Mouse (Mus musculus): Measurements from ENCODE around the gene Plxnb1. TPM values are rescaled to one million over a fixed set of nuclear protein-coding genes. Genes with fewer than 3 reads are reported as not detected.

The Plxnb1 gene
- polyA plus RNA-seq, 1 experiment from 2014 or later, result 34.4 TPM

DNA sequence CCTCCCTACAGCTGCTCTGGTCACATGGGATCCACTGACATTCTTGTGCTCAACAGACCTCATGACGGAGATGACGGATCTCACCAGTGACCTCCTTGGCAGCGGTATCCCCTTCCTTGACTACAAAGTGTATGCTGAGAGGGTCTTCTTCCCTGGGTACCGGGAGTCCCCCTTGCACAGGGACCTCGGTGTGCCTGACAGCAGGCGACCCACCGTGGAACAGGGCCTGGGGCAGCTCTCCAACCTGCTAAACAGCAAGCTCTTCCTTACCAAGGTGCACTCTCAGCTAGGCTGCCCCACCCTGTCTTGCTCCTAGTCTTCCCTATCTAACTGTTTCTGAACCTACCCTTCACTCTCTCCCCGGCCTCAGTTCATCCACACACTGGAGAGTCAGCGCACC is 16.4 kb downstream of the Plxnb1 start:
- no peak for DNase-seq (ENCODE audit: low spot score)
- Histone ChIP-seq H3K9me3 (no peaks in the 10 kb centered on the region), H3K36me3 (peaks cover 100% of the 10 kb centered on the region), H3K4me3 (no peak overlapping the region), H3K27me3 (ENCODE audit: insufficient read depth, poor library complexity, severe bottlenecking) (no peaks in the 10 kb centered on the region), H3K27ac (no peak overlapping the region), H3K4me1 (replicated peaks) (no peaks in the 10 kb centered on the region)
- 92% methylated on average over 9 of the region's 9 CpGs for WGBS

DNA sequence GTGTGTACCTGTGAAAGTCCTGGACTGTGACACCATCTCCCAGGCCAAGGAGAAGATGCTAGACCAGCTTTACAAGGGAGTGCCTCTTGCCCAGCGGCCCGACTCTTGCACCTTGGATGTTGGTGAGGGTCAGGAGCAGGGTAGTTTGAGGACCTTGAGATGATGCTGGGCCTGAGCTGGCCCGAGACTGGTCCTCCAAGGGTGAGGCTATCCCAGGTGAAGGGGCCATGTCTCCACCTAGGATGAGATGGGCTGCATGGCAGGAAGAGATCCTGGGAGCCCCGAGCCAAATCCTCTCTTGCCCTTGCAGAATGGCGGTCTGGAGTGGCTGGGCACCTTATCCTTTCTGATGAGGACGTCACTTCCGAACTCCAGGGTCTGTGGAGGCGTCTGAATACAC is 18.1 kb downstream of the Plxnb1 start:
- Histone ChIP-seq H3K4me1 (replicated peaks) (no peaks in the 10 kb centered on the region), H3K4me3 (no peak overlapping the region), H3K27ac (no peak overlapping the region), H3K27me3 (ENCODE audit: insufficient read depth, poor library complexity, severe bottlenecking) (no peaks in the 10 kb centered on the region), H3K36me3 (peaks cover 100% of the 10 kb centered on the region), H3K9me3 (no peaks in the 10 kb centered on the region)
- WGBS, result 89% methylated on average over 8 of the region's 8 CpGs
- no peak for DNase-seq (ENCODE audit: low spot score)

DNA sequence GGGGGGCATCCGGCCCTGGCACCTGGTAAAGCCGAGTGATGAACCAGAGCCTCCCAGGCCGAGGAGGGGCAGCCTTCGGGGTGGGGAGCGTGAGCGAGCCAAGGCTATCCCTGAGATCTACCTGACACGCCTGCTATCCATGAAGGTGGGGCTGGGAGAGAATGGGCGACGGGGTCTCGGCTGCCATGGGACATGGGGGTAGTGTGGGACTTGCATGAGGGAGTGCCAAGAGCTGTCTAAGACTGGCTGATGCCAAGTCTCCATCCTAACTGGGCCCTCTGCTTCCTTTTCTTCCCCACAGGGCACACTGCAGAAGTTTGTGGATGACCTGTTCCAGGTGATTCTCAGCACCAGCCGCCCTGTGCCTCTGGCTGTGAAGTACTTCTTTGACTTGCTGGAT is 19.1 kb downstream of the Plxnb1 start:
- DNase-seq (ENCODE audit: low spot score), result no peak
- 95% methylated on average over 11 of the region's 11 CpGs for WGBS
- Histone ChIP-seq H3K27ac (no peak overlapping the region), H3K9me3 (no peaks in the 10 kb centered on the region), H3K27me3 (ENCODE audit: insufficient read depth, poor library complexity, severe bottlenecking) (no peaks in the 10 kb centered on the region), H3K4me1 (replicated peaks) (no peaks in the 10 kb centered on the region), H3K4me3 (no peak overlapping the region), H3K36me3 (peaks cover 100% of the 10 kb centered on the region)

DNA sequence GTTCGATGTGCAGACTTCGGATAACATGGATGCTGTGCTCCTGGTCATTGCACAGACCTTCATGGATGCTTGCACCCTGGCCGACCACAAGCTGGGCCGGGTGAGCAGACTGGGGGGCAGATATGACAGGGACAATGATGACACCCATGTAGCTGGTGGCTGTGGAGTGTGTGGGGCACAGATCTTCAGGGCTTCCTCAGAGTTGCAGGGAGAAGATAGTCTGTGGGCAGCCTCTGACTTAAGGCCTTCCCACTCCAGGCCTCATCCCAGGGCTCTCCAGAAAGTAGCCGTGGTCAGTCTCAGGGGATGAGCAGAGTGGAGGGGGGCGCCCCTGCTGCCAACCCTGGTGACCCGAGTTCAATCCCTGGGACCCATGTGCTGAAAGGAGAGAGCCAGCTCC is 19.7 kb downstream of the Plxnb1 start:
- Histone ChIP-seq H3K4me1 (replicated peaks) (no peaks in the 10 kb centered on the region), H3K4me3 (no peak overlapping the region), H3K36me3 (peaks cover 100% of the 10 kb centered on the region), H3K27ac (no peak overlapping the region), H3K9me3 (no peaks in the 10 kb centered on the region), H3K27me3 (ENCODE audit: insufficient read depth, poor library complexity, severe bottlenecking) (no peaks in the 10 kb centered on the region)
- WGBS, result 91% methylated on average over 7 of the region's 7 CpGs
- peak; percentile 1 for DNase-seq (ENCODE audit: low spot score)

DNA sequence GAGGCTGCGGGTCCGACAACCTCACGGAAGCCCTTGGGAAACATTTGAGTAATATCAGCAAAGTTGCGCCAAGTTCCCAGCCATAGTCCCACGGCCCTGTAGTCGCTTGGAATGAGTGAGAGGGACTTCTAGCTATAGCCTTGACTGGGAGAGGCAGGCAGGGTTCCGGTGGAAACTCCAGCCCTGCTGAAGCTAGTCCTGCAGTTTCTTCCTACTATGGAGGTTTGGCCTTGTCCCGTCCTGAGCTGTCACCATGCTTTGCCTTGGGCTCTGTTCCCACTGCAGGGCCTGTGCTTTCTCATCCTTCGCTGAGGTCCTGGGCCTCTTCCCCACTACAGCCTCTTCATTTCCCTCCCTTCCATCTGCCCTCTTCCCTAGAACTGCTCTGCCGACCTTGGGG is 21.0 kb downstream of the Plxnb1 start:
- Histone ChIP-seq H3K4me1 (replicated peaks) (no peaks in the 10 kb centered on the region), H3K4me3 (no peak overlapping the region), H3K9me3 (no peaks in the 10 kb centered on the region), H3K27me3 (ENCODE audit: insufficient read depth, poor library complexity, severe bottlenecking) (no peaks in the 10 kb centered on the region), H3K36me3 (peaks cover 97% of the 10 kb centered on the region), H3K27ac (no peak overlapping the region)
- 91% methylated on average over 10 of the region's 10 CpGs for WGBS
- peak; percentile 2 for DNase-seq (ENCODE audit: low spot score)

DNA sequence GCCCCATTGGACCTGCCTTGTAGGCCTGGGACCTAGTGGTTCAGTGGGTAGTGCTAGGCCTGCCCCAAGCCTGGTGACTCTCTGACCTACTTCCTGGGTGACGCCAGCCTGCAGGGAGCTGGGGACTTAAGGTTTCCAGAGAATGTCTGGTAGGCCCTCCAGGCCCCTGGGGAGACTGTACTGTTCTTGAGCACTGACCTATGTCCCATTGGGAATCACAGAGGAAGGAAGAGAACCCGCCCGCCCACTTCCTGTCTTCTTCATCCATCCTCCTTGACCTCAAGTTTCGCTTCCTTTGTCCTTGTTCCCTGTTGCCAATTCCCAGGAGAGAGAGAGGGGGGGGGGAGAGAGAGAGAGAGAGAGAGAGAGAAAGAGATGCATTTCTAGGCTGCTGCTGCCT is 22.9 kb downstream of the Plxnb1 start:
- Histone ChIP-seq H3K9me3 (no peaks in the 10 kb centered on the region), H3K27me3 (ENCODE audit: insufficient read depth, poor library complexity, severe bottlenecking) (no peaks in the 10 kb centered on the region), H3K36me3 (peaks cover 78% of the 10 kb centered on the region), H3K4me3 (no peak overlapping the region), H3K4me1 (replicated peaks) (no peaks in the 10 kb centered on the region), H3K27ac (no peak overlapping the region)
- no peak for DNase-seq (ENCODE audit: low spot score)
- whole genome bisulfite sequencing, result 78% methylated on average over 4 of the region's 4 CpGs

DNA sequence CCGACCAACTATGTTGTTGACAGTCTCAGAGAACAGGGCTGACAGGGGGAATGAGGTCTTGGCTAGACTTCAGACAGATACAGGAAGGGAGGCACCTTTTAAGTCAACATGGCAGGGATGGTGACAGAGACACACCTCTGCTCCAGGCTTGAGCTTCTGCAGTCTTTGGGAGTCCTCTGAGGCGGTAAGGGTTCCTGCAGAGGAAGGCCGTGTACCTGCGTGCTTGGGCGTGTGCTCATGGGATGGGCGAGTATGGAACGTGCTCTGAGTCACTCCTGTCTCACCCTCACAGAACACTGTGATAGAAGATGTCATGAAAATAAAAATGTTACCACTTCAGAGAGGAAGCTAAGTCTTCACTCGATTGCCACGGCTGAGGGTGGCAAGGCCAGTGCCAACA is 24.4 kb downstream of the Plxnb1 start:
- no peaks in the 10 kb centered on the region for H3K27me3 ChIP-seq (ENCODE audit: insufficient read depth, poor library complexity, severe bottlenecking)
- no peaks in the 10 kb centered on the region for H3K9me3 ChIP-seq
- WGBS, result 94% methylated on average over 9 of the region's 9 CpGs
- no peak overlapping the region for H3K27ac ChIP-seq
- H3K4me1 ChIP-seq (replicated peaks), result no peaks in the 10 kb centered on the region
- H3K36me3 ChIP-seq, result peaks cover 64% of the 10 kb centered on the region
- no peak for DNase-seq (ENCODE audit: low spot score)
- no peak overlapping the region for H3K4me3 ChIP-seq

DNA sequence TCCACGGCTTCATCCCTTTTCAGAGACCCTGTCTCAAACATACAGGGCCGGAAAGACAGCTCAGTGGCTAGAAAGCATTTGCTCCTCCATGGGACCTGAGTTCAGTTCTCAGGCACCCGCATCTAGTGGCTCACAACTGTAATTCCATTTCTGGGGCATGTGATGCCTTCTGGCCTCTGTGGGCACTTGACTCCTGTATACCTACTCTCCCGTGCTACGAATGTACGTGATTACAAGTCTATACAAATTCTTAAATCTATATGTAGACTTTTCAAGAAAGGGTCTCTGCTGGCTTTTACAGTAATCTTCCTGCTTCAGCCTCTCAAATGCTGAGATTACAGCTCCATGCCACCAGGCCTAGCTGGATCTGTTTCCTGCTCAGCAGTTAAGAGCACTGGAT is 25.8 kb downstream of the Plxnb1 start:
- Histone ChIP-seq H3K4me1 (replicated peaks) (no peaks in the 10 kb centered on the region), H3K4me3 (no peak overlapping the region), H3K27ac (no peak overlapping the region), H3K27me3 (ENCODE audit: insufficient read depth, poor library complexity, severe bottlenecking) (no peaks in the 10 kb centered on the region), H3K9me3 (no peaks in the 10 kb centered on the region), H3K36me3 (peaks cover 50% of the 10 kb centered on the region)
- 92% methylated on average over 6 of the region's 6 CpGs for WGBS
- DNase-seq (ENCODE audit: low spot score), result no peak

DNA sequence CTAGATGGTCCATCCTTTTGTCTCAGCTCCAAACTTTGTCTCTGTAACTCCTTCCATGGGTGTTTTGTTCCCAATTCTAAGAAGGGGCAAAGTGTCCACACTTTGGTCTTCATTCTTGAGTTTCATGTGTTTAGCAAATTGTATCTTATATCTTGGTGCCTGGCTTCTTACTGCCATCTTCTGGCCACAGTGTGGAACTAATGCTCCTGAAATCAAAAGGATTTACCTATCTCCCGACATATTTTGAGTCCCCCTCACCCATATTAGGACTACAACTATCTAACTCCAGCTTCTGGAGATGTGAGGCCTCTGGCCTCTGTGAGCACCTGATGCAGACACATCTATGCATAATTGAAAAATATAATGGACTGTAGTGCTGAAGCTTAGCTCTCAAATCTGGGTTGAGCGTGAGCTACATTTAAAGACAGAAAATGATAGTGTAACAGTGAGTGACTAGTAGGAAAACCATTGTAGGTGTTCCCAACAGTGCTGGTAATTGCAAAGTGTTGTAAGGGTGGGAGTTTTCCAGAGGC is 27.4 kb downstream of the Plxnb1 start:
- no peak for DNase-seq (ENCODE audit: low spot score)
- H3K4me3 ChIP-seq, result no peak overlapping the region
- H3K9me3 ChIP-seq, result no peaks in the 10 kb centered on the region
- WGBS, result 51% methylated on average over 2 of the region's 2 CpGs
- no peaks in the 10 kb centered on the region for H3K27me3 ChIP-seq (ENCODE audit: insufficient read depth, poor library complexity, severe bottlenecking)
- H3K4me1 ChIP-seq (replicated peaks), result no peaks in the 10 kb centered on the region
- H3K36me3 ChIP-seq, result peaks cover 33% of the 10 kb centered on the region
- no peak overlapping the region for H3K27ac ChIP-seq

DNA sequence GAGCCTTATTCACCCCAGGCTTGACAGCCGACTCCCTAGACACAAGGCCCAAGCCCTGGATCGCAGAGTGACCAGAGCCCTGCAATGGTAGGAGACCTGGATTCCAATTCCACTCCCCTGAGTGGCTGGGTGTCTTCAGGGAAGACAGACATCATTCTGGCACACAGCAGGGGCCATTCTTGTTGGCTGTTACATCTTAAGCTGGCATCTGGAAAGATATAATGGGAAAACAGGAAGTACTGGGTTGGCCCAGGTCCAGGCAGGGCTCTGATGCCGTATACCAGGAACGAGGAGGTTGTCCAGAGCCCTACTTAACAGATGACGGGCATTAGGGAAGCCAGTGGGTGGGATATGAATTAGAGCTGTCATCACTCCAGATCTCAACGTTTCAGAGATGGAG is 28.1 kb downstream of the Plxnb1 start:
- peaks cover 27% of the 10 kb centered on the region for H3K36me3 ChIP-seq
- WGBS, result 74% methylated on average over 6 of the region's 6 CpGs
- H3K27ac ChIP-seq, result no peak overlapping the region
- H3K9me3 ChIP-seq, result no peaks in the 10 kb centered on the region
- DNase-seq (ENCODE audit: low spot score), result no peak
- H3K4me1 ChIP-seq (replicated peaks), result no peaks in the 10 kb centered on the region
- no peak overlapping the region for H3K4me3 ChIP-seq
- no peaks in the 10 kb centered on the region for H3K27me3 ChIP-seq (ENCODE audit: insufficient read depth, poor library complexity, severe bottlenecking)

DNA sequence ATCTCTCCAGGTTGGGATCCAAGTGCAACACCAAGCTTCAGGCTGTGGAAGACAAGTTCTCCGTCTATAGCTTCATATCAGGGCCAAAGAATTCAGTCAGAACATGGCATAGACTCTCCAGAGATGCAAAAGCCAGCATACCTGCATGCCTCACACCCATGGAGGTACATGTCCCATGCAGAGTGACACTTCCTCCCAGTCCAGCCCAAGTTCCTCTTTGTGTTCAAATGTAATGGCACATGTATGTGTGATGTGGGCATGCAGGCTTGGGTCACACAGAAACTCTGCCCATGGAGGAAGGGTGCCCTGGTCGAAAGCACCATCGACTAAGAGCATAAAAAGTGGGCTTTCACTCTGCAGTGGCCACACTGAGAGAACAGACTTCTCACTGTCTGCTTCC is 29.0 kb downstream of the Plxnb1 start:
- H3K27ac ChIP-seq, result no peak overlapping the region
- 83% methylated on average over 3 of the region's 3 CpGs for WGBS
- peaks cover 18% of the 10 kb centered on the region for H3K36me3 ChIP-seq
- no peaks in the 10 kb centered on the region for H3K27me3 ChIP-seq (ENCODE audit: insufficient read depth, poor library complexity, severe bottlenecking)
- DNase-seq (ENCODE audit: low spot score), result no peak
- no peak overlapping the region for H3K4me3 ChIP-seq
- H3K9me3 ChIP-seq, result no peaks in the 10 kb centered on the region
- no peaks in the 10 kb centered on the region for H3K4me1 ChIP-seq (replicated peaks)

DNA sequence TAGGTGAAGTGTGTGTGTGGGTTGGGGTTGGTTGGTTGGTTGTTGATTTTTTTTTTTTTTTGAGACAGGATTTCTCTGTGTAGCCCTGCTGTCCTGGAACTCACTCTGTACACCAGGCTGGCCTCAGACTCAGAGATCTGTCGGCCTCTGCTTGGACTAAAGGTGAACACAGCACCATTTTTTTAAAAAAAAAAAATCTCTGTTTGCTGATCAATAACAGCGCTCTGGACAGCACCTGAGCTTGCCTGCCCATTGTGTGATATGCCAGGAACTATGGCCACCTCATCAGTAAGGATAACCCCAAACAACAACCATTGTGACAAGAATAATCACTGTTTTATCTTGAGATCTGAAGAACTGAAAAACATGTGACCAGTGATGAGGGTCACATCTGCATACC is 29.9 kb downstream of the Plxnb1 start:
- Histone ChIP-seq H3K9me3 (no peaks in the 10 kb centered on the region), H3K4me3 (no peak overlapping the region), H3K36me3 (peaks cover 9% of the 10 kb centered on the region), H3K27me3 (ENCODE audit: insufficient read depth, poor library complexity, severe bottlenecking) (no peaks in the 10 kb centered on the region), H3K27ac (no peak overlapping the region), H3K4me1 (replicated peaks) (no peaks in the 10 kb centered on the region)
- DNase-seq (ENCODE audit: low spot score), result no peak
- WGBS, result 76% methylated on average over 2 of the region's 2 CpGs

DNA sequence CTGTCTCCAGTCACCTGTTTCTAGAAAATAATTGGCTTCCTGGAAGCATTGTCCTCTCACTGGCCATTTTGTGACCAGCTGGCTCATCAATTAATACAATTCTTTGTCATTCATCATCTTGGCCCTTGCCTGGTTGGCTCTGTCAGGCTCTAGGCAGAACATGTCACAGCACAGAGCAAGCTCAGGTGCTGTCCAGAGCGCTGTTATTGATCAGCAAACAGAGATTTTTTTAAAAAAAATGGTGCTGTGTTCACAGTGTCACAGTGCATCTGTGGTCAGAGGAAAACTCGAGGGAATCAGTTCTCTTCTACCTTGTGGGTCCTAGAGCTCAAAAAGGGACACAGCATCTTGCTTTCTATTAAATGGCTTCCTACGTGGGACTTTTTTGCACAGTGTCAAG is 30.3 kb downstream of the Plxnb1 start:
- Histone ChIP-seq H3K4me3 (no peak overlapping the region), H3K36me3 (peaks cover 6% of the 10 kb centered on the region; the same call in 1 of the 2 replicates), H3K27ac (no peak overlapping the region), H3K27me3 (ENCODE audit: insufficient read depth, poor library complexity, severe bottlenecking) (no peaks in the 10 kb centered on the region), H3K4me1 (replicated peaks) (no peaks in the 10 kb centered on the region), H3K9me3 (no peaks in the 10 kb centered on the region)
- no peak for DNase-seq (ENCODE audit: low spot score)
- WGBS, result 72% methylated on average over 3 of the region's 3 CpGs

DNA sequence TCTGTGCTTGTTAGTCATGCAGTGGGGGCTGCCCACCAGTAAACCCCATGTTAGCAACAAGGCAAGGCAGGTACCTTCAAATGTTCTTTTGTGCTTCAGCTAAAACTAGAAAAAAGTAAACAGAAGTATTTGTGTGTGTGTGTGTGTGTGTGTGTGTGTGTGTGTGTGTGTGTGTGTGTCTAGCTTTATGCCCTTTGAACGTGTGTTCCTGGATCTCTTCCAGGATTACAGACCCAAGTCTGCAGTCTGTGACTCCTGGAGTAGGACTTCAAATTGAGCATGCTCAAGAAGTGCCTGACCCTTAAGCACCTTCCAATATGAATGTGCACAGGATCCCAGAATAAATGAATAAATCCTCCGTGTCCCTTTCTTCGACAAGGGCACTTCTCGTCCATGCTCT is 31.9 kb downstream of the Plxnb1 start:
- Histone ChIP-seq H3K4me3 (no peak overlapping the region), H3K9me3 (no peaks in the 10 kb centered on the region), H3K4me1 (replicated peaks) (no peaks in the 10 kb centered on the region), H3K36me3 (no peaks in the 10 kb centered on the region), H3K27ac (no peak overlapping the region), H3K27me3 (ENCODE audit: insufficient read depth, poor library complexity, severe bottlenecking) (no peaks in the 10 kb centered on the region)
- no peak for DNase-seq (ENCODE audit: low spot score)
- 84% methylated on average over 4 of the region's 4 CpGs for WGBS

Data from hindbrain, embryonic 10.5 days (tissue).